Mouse (Mus musculus) adrenal gland (tissue): ENCODE measurements around the gene Ccdc63.

ENCODE experiments used
- intact Hi-C: fragments of 180-260 bp; cut with DNase I; formaldehyde crosslinking; loops from one replicate; pipeline ENCODE4 v1.15.1; 2025

Ccdc63 gene

GRCm38 (mm10) chr5:122149259-122149658 lies 8.6 kb upstream of the Ccdc63 start:
- intact Hi-C loops: no loop called here

GRCm38 (mm10) chr5:122148107-122148506 lies 7.5 kb upstream of the Ccdc63 start:
- intact Hi-C loops: no loop called here

GRCm38 (mm10) chr5:122146609-122147008 lies 6.0 kb upstream of the Ccdc63 start:
- intact Hi-C loops: no loop called here

- intact Hi-C loops: no loop called here
Measured at GRCm38 (mm10) chr5:122146056-122146580, 5.5 kb upstream of the Ccdc63 start.

GRCm38 (mm10) chr5:122145381-122146055 lies 4.9 kb upstream of the Ccdc63 start:
- intact Hi-C loops: no loop called here

- intact Hi-C loops: no loop called here
Measured at GRCm38 (mm10) chr5:122144825-122145224, 4.2 kb upstream of the Ccdc63 start.

- intact Hi-C loops: no loop called here
Measured at GRCm38 (mm10) chr5:122143543-122143942, 2.9 kb upstream of the Ccdc63 start.

- intact Hi-C loops: no loop called here
Measured at GRCm38 (mm10) chr5:122142230-122142992, 1.8 kb upstream of the Ccdc63 start.

GRCm38 (mm10) chr5:122139771-122140170 lies 852 bp downstream of the Ccdc63 start:
- intact Hi-C loops: loop anchor here (10.0 kb wide), 1 partner anchor 255 kb away; the partner anchor contains the start of gene Arpc3

- intact Hi-C loops: loop anchor here (10.0 kb wide), 1 partner anchor 256 kb away; the partner anchor contains the start of gene Arpc3
Measured at GRCm38 (mm10) chr5:122138856-122139255, 1.8 kb downstream of the Ccdc63 start.

- intact Hi-C loops: loop anchor here (10.0 kb wide), 1 partner anchor 258 kb away; the partner anchor contains the start of gene Arpc3
Measured at GRCm38 (mm10) chr5:122136508-122137408, 3.9 kb downstream of the Ccdc63 start.

- intact Hi-C loops: loop anchor here (10.0 kb wide), 1 partner anchor 259 kb away; the partner anchor contains the start of gene Arpc3
Measured at GRCm38 (mm10) chr5:122135290-122135882, 5.2 kb downstream of the Ccdc63 start.

GRCm38 (mm10) chr5:122134395-122135289 lies 6.0 kb downstream of the Ccdc63 start:
- intact Hi-C loops: loop anchor here (10.0 kb wide), 1 partner anchor 260 kb away; the partner anchor contains the start of gene Arpc3

- intact Hi-C loops: loop anchor here (10.0 kb wide), 1 partner anchor 262 kb away; the partner anchor contains the start of gene Arpc3
Measured at GRCm38 (mm10) chr5:122133050-122133389, 7.6 kb downstream of the Ccdc63 start.

GRCm38 (mm10) chr5:122132167-122133049 lies 8.2 kb downstream of the Ccdc63 start:
- intact Hi-C loops: loop anchor here (10.0 kb wide), 1 partner anchor 262 kb away; the partner anchor contains the start of gene Arpc3

- intact Hi-C loops: loop anchor here (2.0 to 10.0 kb wide), 2 partner anchors 133 to 263 kb away; partner anchors contain the start of genes Arpc3 and Tctn1
Measured at GRCm38 (mm10) chr5:122131076-122132051, 9.3 kb downstream of the Ccdc63 start.
